Mouse (Mus musculus) liver, postnatal 0 days (tissue): Measurements from ENCODE around the gene Terb1. TPM values are rescaled to one million over a fixed set of nuclear protein-coding genes. Genes with fewer than 3 reads are reported as not detected.

ENCODE experiments used
- ATAC-seq: fragments of 200-750 bp; cut with Nextera tagmentation; 2 replicates; pipeline ENCODE4 v1.8.0; 2017; ENCODE audit warnings: mild to moderate bottlenecking, moderate library complexity
- DNase-seq: peaks from one replicate; pipeline ENCODE4 v3.0.0-alpha.2; 2016
- H3K27ac ChIP-seq: fragments of 300-500 bp; sonication (generic); 2 replicates; pipeline ENCODE4 v1.5.1; 2014; ENCODE audit warnings: antibody characterized with exemption, moderate library complexity, mild to moderate bottlenecking, low read depth
- H3K27me3 ChIP-seq: fragments of 300-500 bp; sonication (generic); 2 replicates; pipeline ENCODE4 v1.6.1; 2014; ENCODE audit warnings: low read length, control low read depth, mixed read lengths; ENCODE audit not compliant: insufficient read depth
- H3K36me3 ChIP-seq: fragments of 300-500 bp; sonication (generic); replicated peaks from 2 replicates; pipeline ENCODE4 v1.6.1; 2014; ENCODE audit warnings: mild to moderate bottlenecking, control low read depth, low read length, moderate library complexity, mixed read lengths; ENCODE audit not compliant: insufficient read depth
- H3K4me1 ChIP-seq: fragments of 300-500 bp; sonication (generic); 2 replicates; pipeline ENCODE4 v1.6.1; 2014; ENCODE audit warnings: antibody characterized with exemption, mild to moderate bottlenecking, control low read depth; ENCODE audit not compliant: insufficient read depth
- H3K4me2 ChIP-seq: fragments of 300-500 bp; sonication (generic); 2 replicates; pipeline ENCODE4 v1.6.1; 2014; ENCODE audit warnings: low read depth, mild to moderate bottlenecking, low read length, moderate library complexity, mixed read lengths
- H3K4me3 ChIP-seq: fragments of 300-500 bp; sonication (generic); 2 replicates; pipeline ENCODE4 v1.5.1; 2014; ENCODE audit warnings: low read depth, low read length
- H3K9ac ChIP-seq: fragments of 300-500 bp; sonication (generic); replicated peaks from 2 replicates; pipeline ENCODE4 v1.6.1; 2014; ENCODE audit warnings: mild to moderate bottlenecking, moderate library complexity
- H3K9me3 ChIP-seq: fragments of 300-500 bp; sonication (generic); 2 replicates; pipeline ENCODE4 v1.6.1; 2016; ENCODE audit warnings: mild to moderate bottlenecking, control low read depth, low read length, mixed read lengths
- CTCF ChIP-seq: sonication (generic); IDR thresholded peaks from 2 replicates; pipeline ENCODE4 v1.5.1; 2016; ENCODE audit warnings: antibody characterized with exemption, low read depth
- EP300 ChIP-seq: IDR thresholded peaks from 2 replicates; pipeline ENCODE4 v1.6.1; 2016; ENCODE audit warnings: antibody characterized with exemption, low read depth, mild to moderate bottlenecking
- WGBS: fragments of 180-500 bp; shearing (Covaris S2); extraction: QIAGEN DNeasy Blood & Tissue Kit; methylation state at CpG from one replicate; pipeline ENCODE4 v1.1.7; 2014; ENCODE audit not compliant: insufficient replicate concordance; 5-methylcytosine and 5-hydroxymethylcytosine counted together
- polyA plus RNA-seq: library from polyadenylated mRNA; unstranded; fragments of >200 nt; fragmentation: Nextera tagmentation; extraction: Ambion mirVana; gene quantifications from 2 replicates; pipeline ENCODE4 v1.2.1, GENCODE M21; 2015

Gene Terb1
- polyA plus RNA-seq, 1 experiment from 2014 or later = 0.05 TPM

- 0 out of 2 replicates have a peak, but pooled peaks cover 2% of the 10 kb centered on the region for H3K36me3 ChIP-seq
- H3K4me1 ChIP-seq = no peaks in the 10 kb centered on the region
- no peak overlapping the region for H3K4me3 ChIP-seq
- no peak overlapping the region for H3K27ac ChIP-seq
- ATAC-seq = no peak
- no peak for DNase-seq
- H3K27me3 ChIP-seq = no peaks in the 10 kb centered on the region
- no peaks in the 10 kb centered on the region for H3K9me3 ChIP-seq
- H3K9ac ChIP-seq = no peak overlapping the region
- TF ChIP-seq EP300 (no peak), CTCF (no peak)
- no peak overlapping the region for H3K4me2 ChIP-seq
- 79% methylated on average over 3 of the region's 3 CpGs for WGBS
Measured at GRCm38 (mm10) chr8:104411468-104411867, 98.2 kb downstream of the Terb1 start.

GRCm38 (mm10) chr8:104410628-104411273 lies 99.0 kb downstream of the Terb1 start:
- Histone ChIP-seq H3K9ac (no peak overlapping the region), H3K4me1 (no peaks in the 10 kb centered on the region), H3K4me3 (no peak overlapping the region), H3K4me2 (no peak overlapping the region), H3K9me3 (no peaks in the 10 kb centered on the region), H3K27me3 (no peaks in the 10 kb centered on the region), H3K27ac (no peak overlapping the region), H3K36me3 (no peaks in the 10 kb centered on the region)
- 69% methylated on average over 7 of the region's 7 CpGs for WGBS
- no peak for TF ChIP-seq EP300
- TF ChIP-seq CTCF = no peak
- no peak for ATAC-seq
- DNase-seq = no peak

GRCm38 (mm10) chr8:104408328-104409110 lies 101.2 kb downstream of the Terb1 start:
- no peaks in the 10 kb centered on the region for H3K36me3 ChIP-seq
- H3K27me3 ChIP-seq = no peaks in the 10 kb centered on the region
- no peak overlapping the region for H3K9ac ChIP-seq
- WGBS = 76% methylated on average over 7 of the region's 7 CpGs
- TF ChIP-seq EP300 (no peak), CTCF (no peak)
- H3K27ac ChIP-seq = no peak overlapping the region
- H3K4me2 ChIP-seq = no peak overlapping the region
- no peaks in the 10 kb centered on the region for H3K4me1 ChIP-seq
- no peaks in the 10 kb centered on the region for H3K9me3 ChIP-seq
- H3K4me3 ChIP-seq = no peak overlapping the region
- no peak for ATAC-seq
- no peak for DNase-seq

GRCm38 (mm10) chr8:104406340-104407128 lies 103.2 kb downstream of the Terb1 start:
- Histone ChIP-seq H3K36me3 (no peaks in the 10 kb centered on the region), H3K27ac (no peak overlapping the region), H3K4me3 (no peak overlapping the region), H3K4me2 (no peak overlapping the region), H3K9ac (no peak overlapping the region), H3K4me1 (no peaks in the 10 kb centered on the region), H3K9me3 (no peaks in the 10 kb centered on the region), H3K27me3 (no peaks in the 10 kb centered on the region)
- TF ChIP-seq CTCF (no peak), EP300 (no peak)
- ATAC-seq = no peak
- WGBS = 76% methylated on average over 6 of the region's 6 CpGs
- no peak for DNase-seq

- Histone ChIP-seq H3K9ac (no peak overlapping the region), H3K9me3 (no peaks in the 10 kb centered on the region), H3K36me3 (no peaks in the 10 kb centered on the region), H3K27me3 (no peaks in the 10 kb centered on the region), H3K4me1 (no peaks in the 10 kb centered on the region), H3K27ac (no peak overlapping the region), H3K4me2 (no peak overlapping the region), H3K4me3 (no peak overlapping the region)
- 63% methylated on average over 15 of the region's 15 CpGs for whole genome bisulfite sequencing
- TF ChIP-seq EP300 = no peak
- no peak for TF ChIP-seq CTCF
- ATAC-seq = no peak
- DNase-seq = no peak
Measured at GRCm38 (mm10) chr8:104405430-104406187, 104.1 kb downstream of the Terb1 start.
